Mouse (Mus musculus): Measurements from ENCODE around the gene 4930407I10Rik. TPM values are rescaled to one million over a fixed set of nuclear protein-coding genes. Genes with fewer than 3 reads are reported as not detected.

4930407I10Rik gene
- total and polyA plus RNA-seq, 3 experiments = 0.04 TPM; not detected in 2

GRCm38 (mm10) chr15:82016101-82016808, 42.7 kb upstream of the 4930407I10Rik start (continued):
- TF ChIP-seq MAZ (IDR thresholded peaks at IDR 0.05; ENCODE audit: low read depth, low read length) (peak; percentile 52; the same call in 1 of the 2 replicates), ETS1 (conservative IDR thresholded peaks at IDR 0.05; ENCODE audit: low read depth, low read length) (0 out of 2 replicates have a peak, but pooled peaks have one; percentile 23), SIN3A (IDR thresholded peaks at IDR 0.05; ENCODE audit: low read length) (peak; percentile 87), JUND (conservative IDR thresholded peaks at IDR 0.05; ENCODE audit: low read depth, low read length) (no peak), EP300 (IDR thresholded peaks at IDR 0.05; ENCODE audit: low read length) (no peak), SMC3 (IDR thresholded peaks at IDR 0.05; ENCODE audit: low read depth, low read length) (no peak), POLR2A (IDR thresholded peaks at IDR 0.05; ENCODE audit: low read depth, low read length) (peak; percentile 92), ZKSCAN1 (IDR thresholded peaks at IDR 0.05; ENCODE audit: borderline replicate concordance, low read depth, low read length) (no peak), RAD21 (IDR thresholded peaks at IDR 0.05; ENCODE audit: low read depth, low read length) (peak; percentile 6), TBP (conservative IDR thresholded peaks at IDR 0.05; ENCODE audit: low read depth, low read length) (peak; percentile 48; the same call in 1 of the 2 replicates), ELF1 (IDR thresholded peaks at IDR 0.05; ENCODE audit: low read depth, low read length) (peak; percentile 70), CHD1 (IDR thresholded peaks at IDR 0.05; ENCODE audit: low read depth, low read length) (no peak; the same call in none of the 2 replicates), JUN (IDR thresholded peaks at IDR 0.05; ENCODE audit: insufficient read depth, low read depth, low read length) (no peak)

DNA sequence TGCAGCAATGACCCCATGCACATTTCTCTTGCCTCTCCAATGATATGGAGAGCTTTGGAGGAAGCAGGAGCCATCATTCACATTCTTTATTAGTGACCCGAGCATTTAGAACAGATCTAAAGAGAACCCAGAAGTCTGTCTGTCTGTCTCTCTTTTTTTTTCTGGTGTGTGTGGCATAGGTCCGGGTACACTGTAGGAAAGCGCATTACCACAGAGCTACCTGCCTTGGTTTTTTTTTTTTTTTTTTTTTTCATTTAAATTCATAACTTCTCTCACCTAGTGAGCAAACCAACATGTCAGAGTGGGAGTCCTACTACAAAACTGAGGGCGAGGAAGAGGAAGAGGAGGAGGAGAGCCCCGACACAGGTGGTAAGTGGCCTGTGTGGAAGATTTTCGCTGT, 42.1 kb upstream of the 4930407I10Rik start:
- Histone ChIP-seq H3K79me2 (replicated peaks; ENCODE audit: control insufficient read depth, extremely low read depth, insufficient read depth, poor library complexity, severe bottlenecking) (peaks cover 21% of the 10 kb centered on the region), H3K36me3 (replicated peaks in 1 of 2; ENCODE audit: control insufficient read depth in 1 of 2, insufficient read depth in 1 of 2, low read length in 1 of 2) (peaks cover 11 to 39% of the 10 kb centered on the region in 2 experiments), H3K4me1 (ENCODE audit: control insufficient read depth in 1 of 2, insufficient read depth in 2 of 2) (peaks cover 0 to 45% of the 10 kb centered on the region in 2 experiments; a peak in 2 of 4 replicates), H3K27ac (ENCODE audit: insufficient read depth, low read depth) (peak overlapping the region; percentile 65), H3K9ac (ENCODE audit: insufficient read depth, low read depth) (peak overlapping the region; percentile 23), H3K9me3 (replicated peaks; ENCODE audit: low read length) (peaks cover 2% of the 10 kb centered on the region), H3K4me2 (ENCODE audit: insufficient read depth, low read depth, poor library complexity, severe bottlenecking) (peak overlapping the region; percentile 90), H3K27me3 (replicated peaks) (no peaks in the 10 kb centered on the region), H3K4me3 (replicated peaks in 1 of 3; ENCODE audit: low read depth in 2 of 3, low read length in 2 of 3, poor library complexity in 1 of 3) (peak overlapping the region; percentile 91 to 98 (median 95))
- in situ Hi-C loops (cut with MboI; ENCODE audit: low pct_ligation_motif_present, low pct_unique_long_range_greater_than_20kb, low sequenced_read_pairs) (no loop called here), dilution Hi-C loops (cut with MboI; ENCODE audit: extremely low pct_ligation_motif_present, extremely low pct_unique_long_range_greater_than_20kb, low sequenced_read_pairs) (no loop called here)
- TF ChIP-seq POLR2AphosphoS2 (IDR thresholded peaks at IDR 0.05; ENCODE audit: low read depth, low read length) (no peak), TCF12 (IDR thresholded peaks at IDR 0.05; ENCODE audit: low read depth, low read length) (no peak), ZNF384 (IDR thresholded peaks at IDR 0.05; ENCODE audit: low read depth, low read length) (peak; percentile 78), ZKSCAN1 (IDR thresholded peaks at IDR 0.05; ENCODE audit: borderline replicate concordance, low read depth, low read length) (no peak)
- no peak for DNase-seq (ENCODE audit: extremely low read depth)

DNA sequence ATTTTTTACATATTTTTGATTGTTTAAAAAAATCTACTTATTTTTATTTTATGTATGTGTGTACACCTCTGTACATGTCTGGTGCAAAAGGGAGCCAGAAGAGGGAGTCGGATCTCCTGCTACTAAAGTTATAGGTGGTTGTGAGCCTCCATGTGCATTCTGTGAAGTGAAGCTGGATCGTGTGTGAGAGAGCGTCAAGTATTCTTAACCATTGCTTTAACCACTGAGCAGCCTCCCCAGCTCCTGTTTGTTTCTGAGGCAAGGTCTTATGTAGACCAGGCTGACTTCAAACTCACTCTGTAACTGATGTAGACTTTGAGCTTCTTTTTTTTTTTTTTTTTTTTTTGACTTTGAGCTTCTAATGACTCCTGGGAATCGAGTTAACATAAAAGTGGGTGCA, 41.5 kb upstream of the 4930407I10Rik start:
- in situ Hi-C loops (cut with MboI; ENCODE audit: low pct_ligation_motif_present, low pct_unique_long_range_greater_than_20kb, low sequenced_read_pairs) = no loop called here
- peaks cover 15 to 39% of the 10 kb centered on the region in 2 experiments for H3K36me3 ChIP-seq (replicated peaks in 1 of 2; ENCODE audit: control insufficient read depth in 1 of 2, insufficient read depth in 1 of 2, low read length in 1 of 2)
- dilution Hi-C loops (cut with MboI; ENCODE audit: extremely low pct_ligation_motif_present, extremely low pct_unique_long_range_greater_than_20kb, low sequenced_read_pairs) = no loop called here
- H3K27ac ChIP-seq (ENCODE audit: insufficient read depth, low read depth) = no peak overlapping the region
- H3K79me2 ChIP-seq (replicated peaks; ENCODE audit: control insufficient read depth, extremely low read depth, insufficient read depth, poor library complexity, severe bottlenecking) = peaks cover 21% of the 10 kb centered on the region
- DNase-seq (ENCODE audit: extremely low read depth) = peak; percentile 31
- H3K4me3 ChIP-seq (replicated peaks in 1 of 3; ENCODE audit: low read depth in 2 of 3, low read length in 2 of 3, poor library complexity in 1 of 3) = peak overlapping the region in 2 of 3 experiments; percentile 95 to 98
- peaks cover 0 to 50% of the 10 kb centered on the region in 2 experiments; a peak in 2 of 4 replicates for H3K4me1 ChIP-seq (ENCODE audit: control insufficient read depth in 1 of 2, insufficient read depth in 2 of 2)
- peak overlapping the region; percentile 28; the same call in 1 of the 2 replicates for H3K9ac ChIP-seq (ENCODE audit: insufficient read depth, low read depth)
- TF ChIP-seq MAFK (IDR thresholded peaks at IDR 0.05; ENCODE audit: insufficient replicate concordance, low read length) (no peak), CTCF (conservative IDR thresholded peaks at IDR 0.05 in 1 of 2, IDR thresholded peaks at IDR 0.05 in 1 of 2; ENCODE audit: low read depth in 2 of 2, low read length in 2 of 2) (peak in 1 of 2 experiments; percentile 33; a peak in 2 of 4 replicates), ZNF384 (IDR thresholded peaks at IDR 0.05; ENCODE audit: low read depth, low read length) (peak; percentile 46), ETS1 (conservative IDR thresholded peaks at IDR 0.05; ENCODE audit: low read depth, low read length) (no peak)
- H3K4me2 ChIP-seq (ENCODE audit: insufficient read depth, low read depth, poor library complexity, severe bottlenecking) = peak overlapping the region; percentile 32
- no peaks in the 10 kb centered on the region for H3K27me3 ChIP-seq (replicated peaks)
- H3K9me3 ChIP-seq (replicated peaks; ENCODE audit: low read length) = peaks cover 2% of the 10 kb centered on the region

All from CH12.LX (cell line).